Mouse (Mus musculus): ENCODE measurements around the gene Cdk6. TPM values are rescaled to one million over a fixed set of nuclear protein-coding genes. Genes with fewer than 3 reads are reported as not detected.
"Not testable (repeated sequence)": the region's sequence is repeated elsewhere in the genome, so short reads cannot be mapped to it uniquely, and the experiment has no call there.

Gene Cdk6
- total RNA-seq, 2 experiments from 2014 or later: 2.8 to 5.1 TPM

DNA sequence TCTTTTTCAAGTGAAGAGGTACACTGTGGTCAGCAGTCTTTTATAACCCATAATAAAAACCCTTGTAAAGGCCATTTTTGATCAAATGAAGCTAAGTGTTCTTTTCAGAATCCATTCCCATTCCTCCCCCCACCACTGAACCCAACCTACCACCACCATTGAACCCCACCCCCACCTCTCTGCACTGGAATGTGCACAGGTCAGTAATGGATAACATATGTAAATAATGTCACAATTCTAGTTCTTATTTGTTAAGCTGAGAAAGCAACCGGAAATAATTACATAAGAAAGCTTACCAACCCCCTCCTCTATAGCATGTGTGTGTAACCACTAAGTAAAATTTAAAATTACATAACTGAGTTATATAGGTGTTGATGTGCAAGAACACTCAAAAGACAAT is 76.9 kb downstream of the Cdk6 start:
- not testable (repeated sequence) for DNase-seq (ENCODE audit: extremely low spot score in 1 of 2, low spot score in 1 of 2)

DNA sequence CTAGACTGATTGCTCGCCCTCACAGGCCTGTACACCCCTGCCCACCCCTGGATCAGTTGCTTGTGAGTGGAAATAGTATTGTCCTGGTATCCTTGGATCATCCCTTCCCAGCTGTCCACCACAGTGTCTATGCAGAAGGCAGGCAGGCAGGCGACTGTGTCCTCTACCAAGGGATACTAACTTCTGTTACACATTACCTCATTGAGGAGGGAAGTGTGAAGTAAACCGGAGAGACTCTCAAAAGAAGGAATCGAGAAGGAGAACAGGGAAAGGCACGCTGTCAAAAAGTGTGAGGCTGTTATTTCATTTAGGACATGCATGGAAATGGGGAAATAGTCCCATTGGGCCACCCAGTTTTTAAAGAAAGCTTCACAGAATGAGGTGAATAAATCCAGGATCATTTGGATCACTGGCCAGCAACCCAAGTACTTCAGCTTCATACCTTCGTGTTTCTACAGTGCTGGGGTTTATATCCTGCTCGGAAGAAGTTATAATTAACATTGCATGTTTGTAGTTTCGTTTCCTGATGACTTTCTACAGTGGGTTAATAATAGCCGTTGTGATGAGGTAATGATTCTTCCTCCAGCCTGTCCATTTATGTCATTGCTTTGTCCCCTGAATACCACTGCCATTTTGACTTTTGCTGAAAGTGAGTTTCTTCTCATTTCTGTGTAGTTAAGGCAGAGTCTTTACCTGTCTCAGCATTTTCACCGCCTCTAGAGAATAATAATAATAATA is 79.0 kb downstream of the Cdk6 start:
- no peak for DNase-seq (ENCODE audit: extremely low spot score in 1 of 2, low spot score in 1 of 2)

DNA sequence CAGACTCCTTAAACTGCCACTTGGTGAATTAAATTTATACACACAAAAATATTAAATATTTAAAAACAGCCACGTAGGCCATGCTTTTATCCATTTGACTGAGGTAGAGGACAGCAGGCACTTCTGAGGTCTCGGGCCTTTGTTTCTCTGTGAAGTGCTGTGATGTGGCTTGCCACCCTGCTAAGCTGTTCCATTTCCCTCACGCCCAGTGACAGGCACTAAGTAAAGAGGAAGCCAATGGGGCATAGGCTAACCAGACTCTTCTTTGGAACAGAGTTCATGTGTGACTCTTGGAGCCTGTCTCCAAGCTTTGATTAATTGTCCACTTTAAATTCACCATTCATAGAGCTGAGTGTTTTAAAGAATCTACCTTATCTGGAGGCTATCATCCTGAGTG is 79.5 kb downstream of the Cdk6 start:
- no peak for DNase-seq (ENCODE audit: extremely low spot score in 1 of 2, low spot score in 1 of 2)

DNA sequence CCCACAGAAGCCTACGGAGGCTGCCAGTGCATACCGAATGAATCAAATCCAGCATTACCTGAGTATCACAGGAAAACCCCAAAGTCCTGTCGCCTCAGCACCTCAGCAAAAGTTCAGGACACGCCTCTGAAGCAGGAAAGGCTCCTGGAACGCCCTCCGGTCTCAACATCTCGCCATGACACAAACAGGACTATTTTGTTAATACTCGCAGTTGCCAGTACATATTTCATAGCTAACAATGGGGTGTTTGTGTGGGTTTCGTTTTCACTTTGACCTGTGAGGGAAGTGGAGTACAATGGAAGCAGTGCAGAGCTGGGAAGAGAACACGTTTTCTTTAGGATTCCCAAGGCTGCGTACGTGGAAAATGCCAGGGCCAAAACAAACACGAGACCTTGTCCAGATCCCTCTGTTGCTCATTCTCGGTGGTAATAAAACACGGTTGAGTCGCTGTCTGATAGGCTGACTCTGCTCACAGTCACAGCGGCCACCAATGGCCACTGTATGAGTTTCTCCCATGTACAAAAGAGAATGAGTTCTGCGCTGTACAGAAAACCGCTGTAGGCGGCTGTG is 91.9 kb downstream of the Cdk6 start:
- not testable (repeated sequence) for DNase-seq (ENCODE audit: extremely low spot score in 1 of 2, low spot score in 1 of 2)

DNA sequence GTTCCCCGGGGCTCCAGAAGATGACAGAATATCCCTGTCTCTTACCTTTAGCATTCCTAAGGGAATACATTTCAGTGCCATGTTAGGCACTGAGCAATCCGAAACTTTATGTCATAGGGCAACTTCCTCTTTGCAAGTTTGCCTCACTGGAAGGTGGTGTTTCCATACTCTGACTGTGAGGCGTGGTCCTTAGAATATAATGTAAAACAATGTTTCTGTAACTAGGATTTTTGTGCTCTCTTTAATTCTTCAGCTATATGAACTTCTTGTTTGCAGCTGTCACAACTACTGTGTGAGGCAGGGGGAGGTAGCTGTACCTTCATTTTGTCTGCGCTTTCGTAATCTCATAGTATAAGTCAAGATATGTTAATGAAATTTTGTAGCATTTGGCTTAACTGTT is 92.8 kb downstream of the Cdk6 start:
- DNase-seq (ENCODE audit: extremely low spot score in 1 of 2, low spot score in 1 of 2): not testable (repeated sequence)

DNA sequence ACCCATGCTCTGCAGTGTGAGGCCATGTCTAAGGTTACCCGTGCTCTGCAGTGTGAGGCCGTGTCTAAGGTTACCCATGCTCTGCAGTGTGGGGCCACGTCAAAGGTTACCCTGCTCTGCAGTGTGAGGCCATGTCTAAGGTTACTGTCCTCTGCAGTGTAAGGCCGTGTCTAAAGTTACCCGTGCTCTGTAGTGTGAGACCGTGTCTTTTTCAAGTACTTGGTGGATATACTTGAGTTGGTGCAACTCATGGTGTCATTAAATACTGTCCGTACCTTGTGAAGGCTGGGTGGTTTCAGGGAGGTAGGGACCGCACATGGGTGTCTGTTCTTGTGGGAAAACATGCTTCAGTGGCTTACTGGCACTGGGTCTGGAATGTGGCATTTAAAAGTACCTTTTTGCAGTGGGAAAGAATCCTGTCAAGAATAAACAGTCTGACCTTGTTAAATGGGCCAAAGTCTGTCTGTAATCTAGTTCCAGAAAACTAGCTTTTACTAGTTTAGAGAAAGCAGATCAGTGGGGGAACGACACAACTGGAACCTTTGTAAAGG is 97.2 kb downstream of the Cdk6 start:
- not testable (repeated sequence) for DNase-seq (ENCODE audit: extremely low spot score in 1 of 2, low spot score in 1 of 2)

DNA sequence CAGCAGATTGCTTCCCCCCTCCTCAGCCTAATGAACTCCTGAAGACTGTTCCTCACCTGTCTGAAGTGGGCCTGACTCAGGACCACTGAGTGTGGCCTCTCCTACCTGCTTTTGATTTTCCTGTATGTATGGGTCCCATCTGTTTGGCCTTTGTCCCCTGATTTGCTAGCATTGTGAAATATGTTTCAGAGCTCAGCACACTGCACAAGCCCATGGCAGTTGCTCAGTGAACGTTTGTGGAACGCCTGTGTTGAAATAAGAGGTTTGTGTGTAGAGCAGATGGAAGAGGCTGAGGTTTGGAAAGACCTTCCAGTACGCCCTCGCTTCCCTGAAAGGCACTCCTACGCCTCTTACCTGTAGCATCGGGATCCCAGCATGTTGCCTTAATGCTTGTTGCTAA is 98.1 kb downstream of the Cdk6 start:
- DNase-seq (ENCODE audit: extremely low spot score in 1 of 2, low spot score in 1 of 2): not testable (repeated sequence)

DNA sequence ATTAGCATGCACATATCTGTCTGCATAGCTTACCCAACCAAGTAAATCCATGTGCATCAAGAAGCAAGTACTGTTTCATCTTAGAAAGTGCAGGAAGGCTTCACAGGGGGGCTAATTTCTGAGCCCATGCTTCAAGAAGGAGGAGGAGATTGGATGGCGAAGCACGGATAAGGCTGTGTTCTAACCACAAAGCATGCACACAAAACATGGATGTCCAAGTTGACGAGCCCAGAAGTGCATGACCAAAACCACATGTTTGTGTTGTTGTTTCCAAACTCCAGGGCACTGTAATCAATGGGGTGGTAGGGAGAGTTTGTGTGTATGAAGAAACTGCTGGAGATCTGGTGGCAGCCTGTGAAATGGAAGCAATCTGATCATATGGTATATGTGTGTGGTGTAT is 101.2 kb downstream of the Cdk6 start:
- DNase-seq (ENCODE audit: extremely low spot score in 1 of 2, low spot score in 1 of 2): not testable (repeated sequence)

DNA sequence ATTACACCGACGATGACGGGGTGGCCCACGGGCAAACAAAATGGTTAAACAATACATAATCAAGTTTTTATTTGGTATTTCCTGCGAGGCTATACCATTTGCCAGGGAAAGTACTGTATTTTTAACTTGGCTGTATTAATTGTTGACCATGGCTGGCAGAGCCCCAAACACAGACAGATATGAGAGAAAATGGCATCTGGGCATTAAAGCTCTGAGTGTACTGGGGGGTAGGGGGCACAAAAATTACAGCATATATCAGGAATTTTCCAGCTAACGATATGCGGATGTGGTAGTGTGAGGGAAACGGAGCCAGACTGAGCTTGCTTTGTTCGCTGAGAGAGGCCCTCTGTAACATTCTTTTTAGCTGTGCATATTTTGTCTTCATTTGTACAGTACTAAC is 109.9 kb downstream of the Cdk6 start:
- not testable (repeated sequence) for DNase-seq (ENCODE audit: extremely low spot score in 1 of 2, low spot score in 1 of 2)

DNA sequence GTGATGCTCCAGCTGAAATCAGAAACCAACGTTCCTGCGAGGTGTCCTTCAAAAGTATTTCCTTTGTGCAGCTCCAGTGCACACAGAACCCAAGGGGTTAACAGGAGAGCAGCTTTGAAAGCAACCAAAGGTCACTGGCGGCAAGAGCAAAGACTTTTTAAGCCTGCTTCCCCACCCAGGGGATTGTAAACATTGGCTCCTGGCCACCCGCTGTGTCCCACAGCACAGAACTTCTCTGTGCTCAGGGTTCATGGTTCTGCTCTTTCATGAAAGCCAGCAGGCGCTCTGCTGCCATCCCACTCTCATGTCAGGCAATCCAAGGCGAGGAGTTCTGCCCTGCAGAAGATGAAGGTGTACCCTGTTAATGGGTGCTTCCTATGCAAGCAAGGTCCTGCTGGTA is 112.7 kb downstream of the Cdk6 start:
- not testable (repeated sequence) for DNase-seq (ENCODE audit: extremely low spot score in 1 of 2, low spot score in 1 of 2)

DNA sequence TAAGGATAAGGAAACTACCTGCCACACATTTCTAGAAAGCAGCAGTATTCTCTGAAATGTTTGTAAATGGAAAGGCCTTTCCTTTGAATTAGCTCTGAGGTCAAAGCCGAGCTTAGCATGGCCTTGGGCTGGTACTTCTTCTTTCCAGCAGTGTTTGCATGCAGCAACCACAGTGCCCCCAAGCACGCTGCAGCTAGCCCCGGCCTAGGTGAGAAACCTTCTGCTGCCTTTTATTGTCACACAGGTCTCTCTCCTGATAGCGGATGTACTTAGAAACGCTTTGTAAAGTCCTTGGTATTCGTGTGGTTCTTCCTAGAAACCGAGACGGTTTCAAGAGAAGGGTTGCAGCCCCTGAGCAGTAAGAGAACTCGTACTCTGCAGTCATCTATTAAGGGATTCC is 119.6 kb downstream of the Cdk6 start:
- DNase-seq (ENCODE audit: extremely low spot score in 1 of 2, low spot score in 1 of 2): no peak

DNA sequence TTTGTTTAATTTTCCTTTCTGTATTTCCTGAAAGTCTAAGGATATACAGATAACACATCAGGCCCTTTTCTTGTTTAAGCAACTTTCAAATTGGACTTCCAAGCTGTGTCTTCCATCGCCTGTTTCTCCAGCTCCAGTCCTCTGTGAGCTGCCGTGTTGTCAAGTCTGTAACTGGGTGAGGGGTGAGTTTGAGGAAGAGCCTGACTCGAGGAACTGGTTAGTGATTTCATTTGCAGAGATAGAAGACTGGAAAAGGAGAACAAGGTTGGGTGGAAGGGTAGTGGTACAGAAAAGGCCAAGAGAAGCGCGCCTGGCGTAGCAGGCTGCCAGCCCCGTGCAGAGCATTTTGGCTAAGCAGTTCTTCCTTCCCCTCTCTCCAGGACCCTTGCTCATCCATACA is 120.1 kb downstream of the Cdk6 start:
- DNase-seq (ENCODE audit: extremely low spot score in 1 of 2, low spot score in 1 of 2): no peak

DNA sequence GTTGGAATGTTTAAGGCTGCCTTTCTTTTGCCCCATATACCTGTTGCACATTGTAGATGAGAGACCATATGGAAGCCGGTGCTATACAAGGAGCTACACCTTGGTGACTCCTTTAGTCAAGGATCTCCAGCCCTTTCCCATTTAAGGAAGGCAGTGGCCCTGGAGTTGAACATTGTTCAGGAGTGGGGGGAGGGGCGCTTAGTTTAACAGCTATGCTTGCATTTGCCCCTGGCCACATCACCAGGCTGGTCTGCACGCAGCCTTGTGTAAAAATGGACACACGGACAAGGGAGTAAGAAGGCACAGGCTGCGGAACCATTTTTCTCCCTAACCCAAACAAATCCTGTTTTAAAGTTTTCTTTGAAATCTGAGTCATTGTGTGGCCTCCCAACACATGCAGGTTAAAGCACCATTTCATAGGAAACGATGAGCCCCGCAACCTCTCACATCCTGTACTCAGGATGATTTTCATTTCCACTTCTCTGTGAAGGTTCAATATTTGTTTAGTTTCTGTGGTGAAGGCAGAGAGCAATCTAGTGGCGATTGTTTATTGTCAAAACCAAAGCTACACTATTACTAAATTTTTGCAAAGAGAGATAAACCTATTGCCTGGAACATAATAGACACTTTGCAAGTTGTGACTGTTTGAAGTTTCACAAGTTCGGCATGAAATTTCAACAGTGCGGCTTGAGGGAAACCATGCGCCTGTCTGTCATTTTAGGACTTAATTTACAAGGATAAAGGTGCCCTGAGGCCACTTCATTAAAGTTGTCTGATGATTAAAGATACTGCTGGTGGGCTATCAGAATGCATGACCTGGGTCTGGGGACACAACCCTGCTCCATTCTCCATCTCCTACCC is 121.8 kb downstream of the Cdk6 start:
- no peak for DNase-seq (ENCODE audit: extremely low spot score in 1 of 2, low spot score in 1 of 2)

DNA sequence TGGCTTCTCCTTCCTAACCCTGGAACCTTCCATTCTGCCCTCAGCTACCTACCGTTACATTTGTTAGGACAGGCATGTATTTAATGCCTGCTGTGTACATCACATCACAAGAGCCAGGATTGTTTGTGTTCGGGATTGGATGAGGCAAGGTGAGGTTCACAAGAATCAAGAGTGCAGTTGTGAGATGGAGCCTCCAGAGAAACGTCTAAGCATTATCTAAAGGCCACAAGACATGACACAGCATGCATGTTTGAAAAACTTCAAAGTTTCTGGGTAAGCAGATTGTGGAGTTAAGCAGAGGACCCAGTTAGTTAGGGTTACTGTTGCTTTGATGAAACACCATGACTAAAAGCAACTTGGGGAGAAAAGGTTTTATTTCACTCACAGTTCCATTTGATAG is 122.5 kb downstream of the Cdk6 start:
- no peak for DNase-seq (ENCODE audit: extremely low spot score in 1 of 2, low spot score in 1 of 2)

DNA sequence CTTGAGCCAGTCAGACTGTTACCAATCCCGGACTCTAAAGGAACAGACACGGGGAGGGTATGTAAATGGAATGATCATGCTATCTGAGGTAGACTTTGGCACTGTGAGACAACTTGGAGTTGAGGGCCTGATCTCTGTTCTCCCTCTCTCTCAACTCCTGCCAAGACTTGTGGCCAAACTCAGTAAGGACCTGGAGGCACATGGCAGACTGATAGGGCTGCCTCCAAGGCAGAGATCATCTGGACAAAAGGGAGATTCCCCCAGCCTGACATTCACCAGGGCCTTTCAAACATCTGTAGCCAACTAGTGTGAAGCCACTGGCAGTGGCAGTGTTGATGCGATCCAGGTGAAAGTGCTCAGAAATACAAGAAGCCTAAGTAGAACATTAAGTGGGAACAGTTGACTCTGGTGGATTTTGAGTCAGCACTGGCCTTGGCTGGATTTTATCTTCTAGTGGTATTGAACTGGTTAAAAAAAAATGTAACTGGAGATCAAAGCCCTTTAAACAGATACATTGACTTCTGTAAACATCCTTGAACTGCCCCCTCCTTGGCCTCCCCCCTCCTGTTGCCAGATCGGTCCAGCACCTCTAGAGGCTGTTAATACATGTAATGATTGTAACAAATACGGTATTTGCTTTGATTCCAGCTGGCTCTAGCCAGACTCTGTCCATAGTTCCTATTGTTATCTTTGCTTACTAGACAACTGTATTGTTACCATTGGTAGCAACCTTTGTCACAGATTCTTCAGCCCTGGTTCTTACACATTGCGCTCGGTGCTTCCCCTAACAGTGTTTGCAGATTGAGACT is 125.0 kb downstream of the Cdk6 start:
- no peak for DNase-seq (ENCODE audit: extremely low spot score in 1 of 2, low spot score in 1 of 2)

DNA sequence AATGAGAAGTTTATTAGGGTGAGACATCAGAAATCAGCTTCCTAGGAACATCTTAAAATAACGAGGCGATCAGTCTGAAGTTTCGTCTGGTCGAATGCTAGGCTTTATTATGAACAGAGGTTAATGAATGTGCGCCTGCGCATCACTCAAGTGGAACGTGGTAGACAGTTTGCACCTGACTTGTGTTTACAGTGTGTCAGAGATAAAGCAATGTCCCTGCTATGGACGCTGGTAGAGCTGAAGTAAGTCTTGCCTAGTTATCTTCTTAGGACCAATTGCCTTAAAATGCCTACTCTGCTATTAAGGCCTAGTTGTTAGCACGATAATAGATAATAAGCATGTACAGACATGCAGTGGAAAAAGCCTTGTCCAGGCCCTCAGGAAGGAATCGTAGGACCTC is 129.6 kb downstream of the Cdk6 start:
- DNase-seq (ENCODE audit: extremely low spot score in 1 of 2, low spot score in 1 of 2): no peak

DNA sequence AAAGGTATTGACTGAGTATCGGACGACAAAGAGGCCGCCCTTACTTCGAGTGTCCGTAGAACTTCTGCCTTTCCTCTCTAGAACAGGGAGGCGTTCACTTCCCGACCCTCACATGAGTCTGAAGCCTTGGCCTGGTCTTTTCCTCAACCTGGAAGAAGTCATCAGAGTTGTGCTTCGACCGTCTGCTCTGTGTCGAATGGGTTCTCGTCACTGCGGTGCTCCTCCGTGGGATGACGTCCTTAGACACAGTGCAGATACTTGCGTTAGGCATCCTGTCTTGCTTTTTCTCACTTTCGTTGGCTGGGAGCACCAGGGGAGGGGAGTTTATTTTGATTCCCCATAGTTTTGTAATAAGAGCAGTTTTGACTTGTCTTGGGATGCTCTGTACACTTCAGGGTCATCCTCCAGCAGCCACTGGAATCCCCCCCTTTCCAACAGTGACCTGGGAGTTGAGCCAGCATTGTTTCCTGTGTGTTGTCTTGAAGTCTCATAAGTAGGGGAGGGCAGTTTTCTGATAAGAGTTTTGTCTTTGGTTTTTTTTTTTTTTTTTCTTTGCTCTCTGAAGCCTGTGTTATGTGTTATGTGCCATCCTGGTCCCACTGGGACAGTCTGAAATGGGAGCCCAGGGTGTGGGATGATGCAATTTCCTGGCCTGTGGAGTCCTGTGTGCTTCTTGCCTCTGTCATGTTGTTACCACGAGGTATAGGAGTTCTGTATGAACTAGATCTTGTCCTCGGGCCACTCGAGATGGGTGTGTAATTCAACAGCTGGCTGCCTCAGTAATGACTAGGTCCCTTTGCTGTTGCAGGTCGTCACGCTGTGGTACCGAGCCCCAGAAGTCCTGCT is 131.2 kb downstream of the Cdk6 start:
- no peak for DNase-seq (ENCODE audit: extremely low spot score in 1 of 2, low spot score in 1 of 2)

DNA sequence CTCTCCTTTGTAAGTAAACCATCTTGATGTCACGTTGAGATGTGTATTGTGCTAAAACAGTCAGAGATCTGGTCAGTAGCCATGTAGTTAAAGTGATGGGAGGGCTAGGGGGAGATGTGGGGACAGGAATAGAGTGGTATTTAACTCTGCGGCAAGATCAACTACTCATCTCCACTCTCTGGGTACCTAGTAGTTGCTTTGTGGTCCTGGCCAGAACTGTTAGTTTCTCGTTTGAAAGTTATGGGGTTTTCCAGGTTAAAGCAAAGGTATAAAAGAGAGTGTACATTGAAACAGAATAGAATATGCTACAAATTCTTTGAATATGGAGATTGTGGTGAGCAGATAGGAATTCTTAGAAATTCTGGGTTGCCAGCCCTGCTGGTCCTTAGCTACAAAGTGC is 136.4 kb downstream of the Cdk6 start:
- no peak for DNase-seq (ENCODE audit: extremely low spot score in 1 of 2, low spot score in 1 of 2)

DNA sequence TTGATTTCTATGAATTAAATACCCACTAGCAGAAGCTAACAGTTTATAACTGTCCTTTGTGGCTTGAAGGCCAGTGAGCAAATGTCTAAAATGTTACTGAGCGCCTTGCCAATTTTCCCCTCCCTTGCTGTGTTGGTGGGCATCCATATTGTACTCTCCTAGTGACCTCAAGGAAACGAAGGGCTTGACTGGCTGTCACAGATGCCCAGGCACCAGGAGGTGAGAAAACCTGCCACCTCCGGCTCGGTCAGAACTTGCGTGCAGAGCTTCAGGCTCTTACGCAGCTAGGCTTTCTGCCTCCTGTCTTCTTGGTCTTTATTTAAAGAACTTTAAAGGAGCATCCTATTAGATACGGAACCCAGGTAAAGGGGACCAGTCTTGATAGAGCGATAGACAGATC is 136.9 kb downstream of the Cdk6 start:
- no peak for DNase-seq (ENCODE audit: extremely low spot score in 1 of 2, low spot score in 1 of 2)

All from layer of hippocampus, postnatal 25 days (tissue).